Mouse (Mus musculus): ENCODE results near the gene Cfap61. TPM values are rescaled to one million over a fixed set of nuclear protein-coding genes. Genes with fewer than 3 reads are reported as not detected.

Cfap61 gene
- total and polyA plus RNA-seq, 3 experiments = 0.13 TPM; not detected in 2

GRCm38 (mm10) chr2:145950239-145950638 lies 15.7 kb downstream of the Cfap61 start:
- Histone ChIP-seq H3K27ac (ENCODE audit: control insufficient read depth, low read depth, low read length) (no peak overlapping the region), H3K27me3 (ENCODE audit: control insufficient read depth in 1 of 2, insufficient read depth in 2 of 2, low read length in 2 of 2) (0 out of 4 replicates have a peak, but pooled peaks cover 0 to 2% of the 10 kb centered on the region in 2 experiments), H3K4me1 (ENCODE audit: control insufficient read depth in 1 of 2, insufficient read depth in 2 of 2, low read length in 2 of 2) (peaks cover 3 to 5% of the 10 kb centered on the region in 2 experiments; a peak in 2 of 4 replicates), H3K9me3 (replicated peaks; ENCODE audit: insufficient read depth, low read length) (no peaks in the 10 kb centered on the region), H3K79me2 (ENCODE audit: control insufficient read depth, insufficient read depth, low read length, poor library complexity) (no peaks in the 10 kb centered on the region), H3K36me3 (ENCODE audit: control insufficient read depth in 1 of 2, insufficient read depth in 2 of 2, low read length in 2 of 2) (peaks cover 0 to 4% of the 10 kb centered on the region in 2 experiments; a peak in 1 of 4 replicates), H3K4me3 (ENCODE audit: control insufficient read depth in 1 of 2, insufficient read depth in 1 of 2, low read depth in 2 of 2, low read length in 2 of 2) (no peak overlapping the region), H3K9ac (ENCODE audit: control insufficient read depth, low read depth, low read length, poor library complexity, severe bottlenecking) (no peak overlapping the region)
- DNase-seq (ENCODE audit: low read depth, low spot score) = no peak
- TF ChIP-seq MEF2A (IDR thresholded peaks at IDR 0.05; ENCODE audit: extremely low read depth, insufficient replicate concordance, low read depth, low read length, poor library complexity, severe bottlenecking) = no peak
- no peak for TF ChIP-seq ELF1 (IDR thresholded peaks at IDR 0.05; ENCODE audit: low read depth, low read length)
- TF ChIP-seq ZMIZ1 (IDR thresholded peaks at IDR 0.05; ENCODE audit: low read depth, low read length) = no peak
- no peak for TF ChIP-seq HCFC1 (IDR thresholded peaks at IDR 0.05; ENCODE audit: low read depth, low read length)
- no peak for TF ChIP-seq GATA1 (IDR thresholded peaks at IDR 0.05; ENCODE audit: low read depth, low read length)
- no peak for TF ChIP-seq TBP (IDR thresholded peaks at IDR 0.05; ENCODE audit: low read depth, low read length)
- TF ChIP-seq BHLHE40 (IDR thresholded peaks at IDR 0.05; ENCODE audit: borderline replicate concordance, low read depth, low read length) = no peak
- TF ChIP-seq JUND (IDR thresholded peaks at IDR 0.05; ENCODE audit: low read depth, low read length) = no peak
- TF ChIP-seq SIN3A (IDR thresholded peaks at IDR 0.05; ENCODE audit: low read length) = no peak
- no peak for TF ChIP-seq UBTF (IDR thresholded peaks at IDR 0.05; ENCODE audit: borderline replicate concordance, insufficient read depth, low read depth, low read length)
- no peak for TF ChIP-seq POLR2AphosphoS2 (IDR thresholded peaks at IDR 0.05; ENCODE audit: low read length)
- no peak for TF ChIP-seq USF2 (IDR thresholded peaks at IDR 0.05; ENCODE audit: borderline replicate concordance in 1 of 2, insufficient read depth in 1 of 2, low read depth in 1 of 2, low read length in 2 of 2)
- no peak for TF ChIP-seq POLR2A (IDR thresholded peaks at IDR 0.05; ENCODE audit: control insufficient read depth in 1 of 2, insufficient read depth in 1 of 2, low read depth in 1 of 2, low read length in 2 of 2, poor library complexity in 1 of 2)
- TF ChIP-seq KAT2A (conservative IDR thresholded peaks at IDR 0.05; ENCODE audit: low read depth, low read length) = no peak
- TF ChIP-seq MAZ (IDR thresholded peaks at IDR 0.05; ENCODE audit: low read depth, low read length) = no peak
- no peak for TF ChIP-seq E2F4 (IDR thresholded peaks at IDR 0.05; ENCODE audit: borderline replicate concordance, low read depth, low read length)
- TF ChIP-seq MAFK (IDR thresholded peaks at IDR 0.05; ENCODE audit: borderline replicate concordance, low read depth, low read length) = no peak
- TF ChIP-seq CHD2 (IDR thresholded peaks at IDR 0.05; ENCODE audit: low read length) = no peak
- no peak for TF ChIP-seq EP300 (IDR thresholded peaks at IDR 0.05; ENCODE audit: low read depth in 1 of 2, low read length in 2 of 2)
- TF ChIP-seq MYB (IDR thresholded peaks at IDR 0.05; ENCODE audit: low read depth, low read length) = no peak

- no peaks in the 10 kb centered on the region for H3K9me3 ChIP-seq (replicated peaks; ENCODE audit: insufficient read depth, low read length)
- no peak overlapping the region for H3K27ac ChIP-seq (ENCODE audit: control insufficient read depth, low read depth, low read length)
- H3K4me1 ChIP-seq (ENCODE audit: control insufficient read depth in 1 of 2, insufficient read depth in 2 of 2, low read length in 2 of 2) = peaks cover 3 to 5% of the 10 kb centered on the region in 2 experiments; a peak in 3 of 4 replicates
- DNase-seq (ENCODE audit: low read depth, low spot score) = peak; percentile 21
- H3K9ac ChIP-seq (ENCODE audit: control insufficient read depth, low read depth, low read length, poor library complexity, severe bottlenecking) = no peak overlapping the region
- H3K36me3 ChIP-seq (ENCODE audit: control insufficient read depth in 1 of 2, insufficient read depth in 2 of 2, low read length in 2 of 2) = peaks cover 0 to 4% of the 10 kb centered on the region in 2 experiments; a peak in 1 of 4 replicates
- H3K79me2 ChIP-seq (ENCODE audit: control insufficient read depth, insufficient read depth, low read length, poor library complexity) = no peaks in the 10 kb centered on the region
- 0 out of 4 replicates have a peak, but pooled peaks cover 0 to 2% of the 10 kb centered on the region in 2 experiments for H3K27me3 ChIP-seq (ENCODE audit: control insufficient read depth in 1 of 2, insufficient read depth in 2 of 2, low read length in 2 of 2)
- TF ChIP-seq MEF2A (IDR thresholded peaks at IDR 0.05; ENCODE audit: extremely low read depth, insufficient replicate concordance, low read depth, low read length, poor library complexity, severe bottlenecking) = no peak
- peak; percentile 41; the same call in 1 of the 2 replicates for TF ChIP-seq MXI1 (IDR thresholded peaks at IDR 0.05; ENCODE audit: low read depth, low read length)
- TF ChIP-seq ETS1 (IDR thresholded peaks at IDR 0.05; ENCODE audit: low read depth, low read length) = peak; percentile 50; the same call in 1 of the 2 replicates
- peak; percentile 59 for TF ChIP-seq ZNF384 (IDR thresholded peaks at IDR 0.05; ENCODE audit: low read depth, low read length)
- TF ChIP-seq MAX (IDR thresholded peaks at IDR 0.05; ENCODE audit: low read length) = no peak
- TF ChIP-seq USF1 (IDR thresholded peaks at IDR 0.05; ENCODE audit: low read depth, low read length) = peak; percentile 77
- TF ChIP-seq BHLHE40 (IDR thresholded peaks at IDR 0.05; ENCODE audit: borderline replicate concordance, low read depth, low read length) = 0 out of 2 replicates have a peak, but pooled peaks have one; percentile 7
- H3K4me3 ChIP-seq (ENCODE audit: control insufficient read depth in 1 of 2, insufficient read depth in 1 of 2, low read depth in 2 of 2, low read length in 2 of 2) = no peak overlapping the region
Observed at GRCm38 (mm10) chr2:145952726-145953125, 18.1 kb downstream of the Cfap61 start.

All from MEL (cell line).